Mouse (Mus musculus) brown adipose tissue, adult 24 weeks (tissue): ENCODE results near the gene Josd1. TPM values are rescaled to one million over a fixed set of nuclear protein-coding genes. Genes with fewer than 3 reads are reported as not detected.

ENCODE experiments used
- H3K27ac ChIP-seq: fragments of 200-500 bp; replicated peaks from 2 replicates; pipeline ENCODE4 v1.5.1; 2012; ENCODE audit warnings: low read depth, mild to moderate bottlenecking, low read length
- H3K4me1 ChIP-seq: fragments of 200-500 bp; 2 replicates; pipeline ENCODE4 v1.6.1; 2012; ENCODE audit warnings: low read length, mixed read lengths; ENCODE audit not compliant: control insufficient read depth, insufficient read depth, insufficient read length
- H3K4me3 ChIP-seq: fragments of 200-500 bp; 2 replicates; pipeline ENCODE4 v1.5.1; 2012; ENCODE audit warnings: low read depth, mild to moderate bottlenecking, low read length, moderate library complexity; ENCODE audit not compliant: insufficient read depth
- polyA plus RNA-seq: library from polyadenylated mRNA; stranded (reverse); fragments of >200 nt; gene quantifications from 2 replicates; pipeline ENCODE4 v1.2.4, GENCODE M21; 2012; ENCODE audit not compliant: missing spikeins, insufficient read depth, insufficient read length

Josd1 gene
- polyA plus RNA-seq, 1 experiment, result 29.5 TPM

DNA sequence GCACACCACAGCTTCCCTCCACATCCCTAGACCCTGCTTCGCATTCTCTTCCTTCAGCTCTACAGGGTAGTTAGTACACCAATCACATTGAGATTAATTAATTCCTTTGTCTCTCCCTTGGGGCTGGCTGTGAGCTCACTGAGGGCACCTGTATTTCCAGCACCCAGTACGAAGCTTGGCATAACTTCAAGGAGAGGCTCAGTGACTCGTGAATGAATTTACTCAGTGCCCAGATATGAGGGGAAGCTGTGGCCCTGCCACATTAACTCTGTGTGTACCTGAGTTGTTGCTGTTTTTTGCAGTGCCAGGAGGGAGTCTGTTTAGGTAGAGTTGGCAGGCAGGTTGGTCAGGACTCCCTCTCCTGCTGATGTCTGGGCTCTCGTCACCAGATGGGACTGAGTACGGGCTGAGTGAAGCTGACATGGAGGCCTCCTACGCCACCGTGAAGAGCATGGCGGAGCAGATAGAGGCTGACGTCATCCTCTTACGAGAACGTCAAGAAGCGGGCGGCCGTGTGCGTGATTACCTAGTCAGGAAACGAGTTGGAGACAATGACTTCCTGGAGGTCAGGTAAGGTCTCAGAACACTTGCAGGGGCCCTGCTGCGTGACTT lies 19.0 kb upstream of the Josd1 start:
- Histone ChIP-seq H3K4me3 (no peak overlapping the region), H3K27ac (no peak overlapping the region), H3K4me1 (no peaks in the 10 kb centered on the region)

DNA sequence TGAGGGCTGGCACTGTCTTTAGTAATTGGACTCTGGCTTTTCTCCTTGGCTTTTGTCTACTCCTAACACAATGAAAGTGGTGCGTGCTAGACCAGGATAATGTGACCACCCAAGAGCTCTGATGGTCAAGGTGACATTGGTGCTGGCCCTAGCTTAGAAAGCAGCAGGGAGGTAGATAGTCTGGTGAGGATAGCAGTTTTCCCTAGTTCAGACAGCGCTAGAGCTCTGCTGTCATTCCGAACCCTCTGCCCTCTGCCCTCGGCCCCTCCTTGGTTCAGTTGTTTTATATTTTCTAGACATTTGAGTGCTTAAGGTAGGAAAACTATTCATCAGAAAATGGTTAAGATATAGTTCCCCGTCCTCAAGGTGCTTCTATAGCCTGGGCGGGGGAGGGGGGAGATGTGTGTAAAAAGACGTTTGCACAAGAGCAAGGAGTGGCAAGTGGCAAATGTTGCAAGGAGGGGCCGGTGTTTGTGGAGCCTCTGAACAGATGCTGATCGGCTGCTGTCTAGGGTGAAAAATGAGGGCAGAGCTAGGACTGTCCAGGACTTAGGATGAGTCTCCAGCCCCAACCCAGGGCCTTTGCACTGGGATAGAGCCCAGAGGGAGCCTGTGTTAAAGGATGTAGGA lies 10.0 kb upstream of the Josd1 start:
- Histone ChIP-seq H3K4me1 (peaks cover 4% of the 10 kb centered on the region; the same call in 1 of the 2 replicates), H3K4me3 (no peak overlapping the region), H3K27ac (no peak overlapping the region)

DNA sequence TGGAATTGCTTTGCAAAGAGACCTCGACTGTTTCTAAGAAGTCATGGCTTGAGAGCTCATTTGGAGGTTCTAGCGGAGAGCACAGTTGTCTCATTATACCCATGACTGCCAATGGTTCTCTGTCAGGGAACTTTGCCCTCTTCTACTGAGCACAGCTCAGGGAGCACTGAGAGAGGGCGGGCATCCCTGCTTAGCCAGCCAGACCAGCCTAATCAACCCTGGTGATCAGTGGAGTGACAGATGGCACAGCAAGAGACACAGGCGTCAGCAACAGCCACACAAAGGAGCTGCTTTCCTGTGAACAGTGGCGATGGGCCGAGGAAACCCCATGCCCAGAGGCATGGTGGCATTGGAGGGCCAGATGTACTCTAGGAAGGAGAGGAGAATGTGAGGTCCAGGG lies 9.3 kb upstream of the Josd1 start:
- no peak overlapping the region for H3K4me3 ChIP-seq
- H3K4me1 ChIP-seq, result peaks cover 4% of the 10 kb centered on the region; the same call in 1 of the 2 replicates
- no peak overlapping the region for H3K27ac ChIP-seq

DNA sequence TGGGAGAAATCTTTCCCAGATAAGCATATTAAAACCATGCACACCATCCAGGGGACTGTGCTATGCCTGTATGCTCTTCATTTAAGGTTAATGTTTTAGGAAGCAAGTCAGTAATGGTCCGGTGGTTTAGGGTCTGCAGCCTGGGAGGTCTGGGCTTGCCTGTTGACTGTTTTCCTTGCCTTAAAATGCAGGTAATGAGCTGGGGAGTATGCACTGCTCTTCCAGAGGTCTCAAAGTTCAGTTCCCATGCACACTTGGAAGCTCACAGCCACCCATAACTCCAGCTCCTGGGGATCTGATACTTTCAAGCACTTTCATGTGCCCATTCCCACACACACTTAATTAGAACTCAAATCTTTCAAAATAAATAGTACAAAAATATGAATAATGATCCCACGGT lies 8.8 kb upstream of the Josd1 start:
- Histone ChIP-seq H3K4me1 (peaks cover 6% of the 10 kb centered on the region), H3K4me3 (no peak overlapping the region), H3K27ac (no peak overlapping the region)

DNA sequence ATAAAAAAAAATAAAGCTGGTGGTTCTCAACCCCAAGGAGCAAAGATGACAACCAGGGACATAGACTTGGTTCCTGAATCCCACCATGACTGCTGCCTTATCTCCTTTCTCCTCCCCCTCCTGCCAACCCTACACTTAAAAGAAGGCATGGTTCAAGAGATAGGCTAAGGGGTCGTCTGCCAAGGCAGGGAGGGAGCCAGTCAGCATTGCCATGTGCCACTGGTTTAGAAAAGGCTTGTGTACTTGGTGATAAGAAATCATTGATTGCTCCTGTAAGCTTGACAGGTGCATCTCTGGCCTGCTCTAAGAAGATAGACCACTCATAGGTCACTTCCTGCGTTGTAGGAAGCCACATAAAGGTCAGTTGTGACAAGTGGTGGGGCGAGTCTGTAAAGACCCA lies 7.8 kb upstream of the Josd1 start:
- peaks cover 7% of the 10 kb centered on the region for H3K4me1 ChIP-seq

DNA sequence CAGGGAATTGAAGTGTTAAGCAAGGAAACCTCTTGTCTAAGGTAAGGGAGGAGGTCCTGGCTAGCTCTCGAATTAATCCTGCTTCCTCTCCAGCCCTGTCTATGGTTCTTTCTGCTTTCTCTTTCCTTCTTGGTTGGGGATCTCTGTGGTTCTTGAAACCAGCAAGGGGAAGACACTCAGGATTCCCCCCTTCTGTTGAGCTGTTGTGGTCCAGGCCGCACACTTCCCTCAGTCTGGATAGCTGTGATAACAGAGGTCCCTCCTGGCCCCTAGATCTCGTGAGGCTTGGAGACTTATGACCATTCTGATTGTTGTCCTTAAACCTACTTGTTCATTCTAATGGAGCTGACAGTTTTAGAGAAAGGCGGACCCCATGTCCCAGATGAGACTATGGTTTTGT lies 6.8 kb upstream of the Josd1 start:
- Histone ChIP-seq H3K4me3 (no peak overlapping the region), H3K27ac (no peak overlapping the region), H3K4me1 (peaks cover 7% of the 10 kb centered on the region)

More for the DNA sequence above, 7.8 kb upstream of the Josd1 start:
- no peak overlapping the region for H3K4me3 ChIP-seq
- no peak overlapping the region for H3K27ac ChIP-seq

DNA sequence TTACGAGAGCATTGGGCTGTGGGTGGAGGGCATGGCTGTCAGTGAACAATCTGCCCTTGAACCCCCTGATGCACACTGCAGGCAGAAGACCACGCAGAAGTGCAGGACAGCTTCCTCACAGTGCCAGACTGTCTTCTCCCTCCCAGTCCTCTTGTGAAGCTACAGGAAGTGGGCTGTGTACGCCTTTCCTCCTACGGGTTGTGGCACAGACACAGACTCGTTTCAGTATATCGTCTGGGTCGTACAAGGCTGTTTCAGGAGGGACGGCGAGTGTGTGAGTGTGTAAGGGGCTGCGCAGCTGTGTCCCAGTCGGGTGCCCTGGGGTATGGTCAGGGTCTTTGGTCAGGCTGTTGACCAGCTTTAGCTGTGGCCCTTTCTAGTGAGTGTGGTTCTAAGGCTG lies 6.0 kb upstream of the Josd1 start:
- Histone ChIP-seq H3K4me1 (peaks cover 7% of the 10 kb centered on the region), H3K4me3 (peak overlapping the region; percentile 9; the same call in 1 of the 2 replicates), H3K27ac (no peak overlapping the region)

DNA sequence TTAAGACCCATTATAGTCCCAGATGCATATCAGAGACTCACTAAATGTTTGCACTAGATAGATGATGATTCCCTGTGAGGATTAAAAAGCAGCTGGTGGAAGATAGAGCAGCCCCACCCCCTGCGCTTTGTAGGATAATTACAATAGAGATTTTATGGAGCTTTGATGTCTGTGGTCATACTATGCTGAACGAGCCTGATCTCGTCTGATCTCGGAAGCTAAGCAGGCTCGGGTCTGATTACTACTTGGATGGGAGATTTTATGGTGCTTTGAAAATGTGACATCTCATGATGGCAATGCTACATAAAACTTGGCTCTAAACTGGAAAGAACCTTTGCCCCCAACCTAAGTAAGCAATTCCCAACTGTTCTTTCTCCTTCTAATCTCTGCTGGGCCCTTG lies 4.6 kb upstream of the Josd1 start:
- no peak overlapping the region for H3K27ac ChIP-seq
- H3K4me3 ChIP-seq, result no peak overlapping the region
- peaks cover 9% of the 10 kb centered on the region for H3K4me1 ChIP-seq

DNA sequence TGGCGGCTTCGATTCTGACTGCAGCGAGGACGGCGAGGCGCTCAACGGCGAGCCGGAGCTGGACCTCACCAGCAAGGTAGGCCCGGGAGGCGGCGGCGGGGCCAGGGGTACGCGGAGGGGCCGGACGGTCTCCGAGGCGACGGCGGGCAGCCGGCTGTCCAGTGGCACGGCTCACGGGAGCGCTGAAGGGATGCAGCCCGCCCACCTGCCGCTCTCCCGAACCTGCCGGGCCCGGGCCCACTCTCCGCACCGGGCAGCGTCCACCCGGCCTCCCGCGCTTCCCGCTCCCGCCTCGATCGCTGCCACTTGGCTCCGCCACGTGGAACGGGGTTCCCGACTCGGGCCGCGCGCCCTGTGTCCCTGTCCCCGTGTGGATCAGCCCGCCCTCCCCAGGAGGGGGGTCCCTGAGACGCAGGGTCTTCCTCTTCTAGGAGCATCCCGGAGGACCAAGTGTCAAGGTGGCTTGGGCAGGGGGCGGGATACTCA lies 3.3 kb upstream of the Josd1 start:
- Histone ChIP-seq H3K4me1 (peaks cover 13% of the 10 kb centered on the region), H3K27ac (no peak overlapping the region), H3K4me3 (peak overlapping the region; percentile 73)

DNA sequence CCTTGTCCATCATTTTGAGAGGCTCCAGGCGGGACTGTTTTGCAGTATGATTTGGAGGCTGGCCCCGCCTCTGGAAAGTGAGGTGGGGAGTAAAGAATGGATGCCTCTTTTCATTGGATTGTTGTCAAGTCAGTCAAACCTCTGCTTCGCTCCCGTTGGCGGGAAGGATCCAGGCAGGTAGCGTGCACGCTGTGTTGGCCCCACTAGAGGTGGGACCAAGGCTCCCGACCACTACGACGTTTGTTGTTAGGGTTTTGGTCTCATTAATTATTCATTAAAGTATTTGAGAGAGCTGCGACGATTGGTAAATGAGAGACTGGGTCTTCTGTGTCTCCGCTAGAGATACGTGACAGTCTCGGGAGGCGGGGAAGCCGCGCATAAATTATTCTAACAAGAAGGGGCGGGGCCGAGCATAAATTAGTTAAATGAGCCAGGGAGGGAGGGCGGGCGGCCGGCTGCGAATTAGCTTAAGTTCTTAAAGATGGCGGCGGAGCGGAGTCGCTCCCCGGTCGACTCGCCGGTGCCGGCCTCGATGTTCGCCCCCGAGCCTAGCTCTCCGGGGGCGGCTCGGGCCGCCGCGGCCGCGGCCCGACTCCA lies 2.8 kb upstream of the Josd1 start, which contains the start of gene Gtpbp1:
Gene Gtpbp1, plus strand, starts transcription at position 420 of the 597 bp plus-strand sequence.
- peaks cover 16% of the 10 kb centered on the region for H3K4me1 ChIP-seq
- H3K27ac ChIP-seq, result no peak within 1 kb of the TSS
- peak within 1 kb of the TSS; percentile 73 for H3K4me3 ChIP-seq

DNA sequence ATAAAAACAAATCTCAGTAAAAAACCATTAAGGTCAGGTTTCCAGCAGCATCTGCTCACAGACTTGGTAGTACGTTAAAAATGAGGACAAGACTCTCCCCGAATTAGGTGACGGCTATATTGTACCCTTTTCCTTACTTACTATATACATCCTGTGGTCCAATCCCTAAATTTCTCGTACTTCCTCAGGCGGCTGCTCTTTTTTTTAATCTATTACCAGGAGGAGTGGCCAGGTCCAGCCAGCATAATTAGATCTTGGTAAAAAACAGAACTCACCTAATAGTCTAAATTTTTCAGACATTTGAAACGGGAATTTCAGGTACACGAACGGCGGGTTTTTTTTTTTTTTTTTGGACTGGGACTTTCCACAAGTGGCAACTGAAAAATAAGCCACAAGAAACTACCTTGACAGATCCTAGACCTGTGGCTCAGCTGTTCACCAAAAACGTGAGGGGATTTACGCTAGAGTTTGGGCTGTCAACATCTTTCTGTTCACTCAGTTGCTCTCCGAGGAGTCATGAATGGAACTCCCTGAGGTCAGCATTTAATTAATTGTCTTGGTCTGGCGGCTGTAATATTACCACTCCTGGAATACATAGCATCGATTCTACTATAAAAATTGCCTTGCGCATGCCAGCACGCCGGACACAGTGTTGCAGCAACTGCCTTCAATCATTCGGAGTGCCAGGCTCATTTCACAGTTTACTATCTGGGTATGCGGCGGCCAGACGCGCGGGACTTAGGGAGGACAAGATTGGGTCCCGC lies 2.1 kb upstream of the Josd1 start:
- H3K27ac ChIP-seq, result no peak overlapping the region
- H3K4me1 ChIP-seq, result peaks cover 22% of the 10 kb centered on the region
- H3K4me3 ChIP-seq, result peak overlapping the region; percentile 44

DNA sequence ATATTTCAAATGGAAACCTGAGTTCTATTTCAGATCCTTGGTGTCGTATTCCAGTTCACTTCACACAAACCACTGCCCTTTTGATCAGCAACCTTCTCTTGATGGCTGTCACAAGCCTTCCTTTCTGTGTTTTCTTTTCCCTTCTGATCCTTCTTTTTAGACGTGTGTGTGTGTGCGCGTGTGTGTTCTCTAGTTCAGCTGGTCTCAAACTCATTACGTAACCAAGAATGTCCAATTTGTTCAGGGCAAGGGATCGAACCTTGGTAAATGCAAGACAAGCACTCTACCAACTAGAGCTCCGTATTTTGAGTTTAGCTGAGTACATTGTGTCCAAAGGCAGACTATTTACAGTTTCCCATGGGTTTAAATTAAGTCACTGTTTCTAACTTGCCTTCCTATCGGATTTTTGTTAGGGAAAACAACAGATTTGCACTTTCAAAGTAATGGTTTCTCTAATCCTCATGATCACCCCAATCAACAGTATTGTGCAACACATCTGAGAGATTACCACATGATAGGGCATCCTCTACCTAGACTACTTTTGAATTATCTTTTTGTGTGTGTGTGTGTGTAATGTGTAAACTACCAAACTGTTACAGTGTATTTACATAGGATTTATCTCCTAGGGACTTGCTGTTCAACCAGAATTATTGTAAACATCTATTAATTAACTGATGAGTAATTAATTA lies 693 bp upstream of the Josd1 start:
- H3K4me1 ChIP-seq, result peaks cover 29% of the 10 kb centered on the region
- peak overlapping the region; percentile 95 for H3K27ac ChIP-seq
- H3K4me3 ChIP-seq, result peak overlapping the region; percentile 91

DNA sequence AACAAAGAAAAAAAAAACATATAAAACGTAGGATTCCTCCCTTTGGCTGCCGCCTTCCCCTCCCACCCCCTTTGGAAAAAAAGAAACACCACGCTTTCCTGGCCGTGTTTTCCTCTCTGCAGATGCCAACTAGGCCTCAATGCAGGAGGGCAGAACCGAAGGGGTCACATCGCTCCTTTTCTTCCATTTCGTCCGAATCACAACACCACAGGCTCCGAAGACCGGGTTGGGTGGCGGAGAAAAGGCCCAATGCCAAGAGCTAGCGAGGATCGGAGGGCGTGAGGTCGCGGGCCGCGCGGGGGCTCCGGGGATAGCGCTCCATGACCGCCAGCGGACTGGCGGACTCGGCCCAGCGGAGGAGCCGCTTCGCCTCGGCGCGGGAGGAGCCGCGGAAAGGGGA lies 544 bp downstream of the Josd1 start:
- Histone ChIP-seq H3K27ac (peak overlapping the region; percentile 91), H3K4me1 (peaks cover 33% of the 10 kb centered on the region), H3K4me3 (peak overlapping the region; percentile 91)

DNA sequence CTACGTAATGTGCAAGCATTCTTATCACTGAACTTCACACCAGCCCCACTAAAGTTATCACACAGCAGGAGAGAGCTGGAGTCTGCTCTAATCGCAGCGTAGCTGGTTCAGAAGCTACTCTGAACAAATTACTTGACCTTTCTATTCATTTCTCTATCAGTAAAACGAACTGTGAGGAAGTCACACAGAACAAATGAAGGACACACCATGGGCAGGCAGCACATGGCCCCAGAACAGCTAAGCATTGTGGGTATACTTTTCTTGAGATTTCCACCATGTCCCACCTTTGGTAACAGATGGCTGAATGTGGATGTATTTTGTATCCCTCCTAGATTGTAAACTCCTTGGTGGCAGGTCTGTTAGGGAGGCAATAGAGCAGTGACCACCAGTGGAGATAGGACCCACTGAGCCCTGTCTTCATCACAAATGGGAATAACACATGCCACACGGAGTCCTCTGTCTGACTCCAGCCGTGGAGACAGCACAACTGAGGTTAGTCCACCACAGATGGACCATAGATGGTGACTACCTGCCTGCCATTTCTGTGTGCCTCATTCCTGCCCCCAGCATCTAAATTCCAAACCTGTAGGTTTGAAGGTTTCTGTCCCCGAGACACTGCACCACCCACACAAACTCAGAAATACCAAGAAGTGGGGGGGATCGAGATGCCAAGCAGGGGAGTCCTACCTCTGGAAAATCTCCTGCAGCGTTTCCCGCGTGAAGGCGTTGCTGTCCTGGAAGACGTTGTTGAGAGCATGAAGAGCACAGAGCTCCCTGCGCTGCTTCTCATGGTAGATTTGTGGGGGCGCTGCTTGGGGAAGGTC lies 1.5 kb downstream of the Josd1 start:
- Histone ChIP-seq H3K4me1 (peaks cover 34% of the 10 kb centered on the region), H3K27ac (peak overlapping the region; percentile 32), H3K4me3 (peak overlapping the region; percentile 91)
